Mouse (Mus musculus) cerebellum, postnatal 25 days (tissue): ENCODE data around the gene BC051142.
"Not testable (repeated sequence)": the region's sequence is repeated elsewhere in the genome, so short reads cannot be mapped to it uniquely, and the experiment has no call there.

Source experiments
- DNase-seq, 2 experiments: peaks; one replicate each; pipeline ENCODE4 v3.0.0; 2021; ENCODE audit warnings: mixed read lengths in 2 of 2

Gene BC051142

GRCm38 (mm10) chr17:34399394-34399715 is 735 bp downstream of the BC051142 start:
- DNase-seq, result peak; percentile 24 to 41

- peak; percentile 74 to 83 for DNase-seq
Observed at GRCm38 (mm10) chr17:34411117-34411516, 12.5 kb downstream of the BC051142 start.

- no peak for DNase-seq
Observed at GRCm38 (mm10) chr17:34420014-34420413, 21.4 kb downstream of the BC051142 start.

GRCm38 (mm10) chr17:34427597-34427996 is 29.0 kb downstream of the BC051142 start:
- no peak for DNase-seq

- DNase-seq, result no peak
Observed at GRCm38 (mm10) chr17:34437120-34437519, 38.5 kb downstream of the BC051142 start.

- no peak for DNase-seq
Observed at GRCm38 (mm10) chr17:34437606-34438005, 39.0 kb downstream of the BC051142 start.

- no peak for DNase-seq
Observed at GRCm38 (mm10) chr17:34438588-34438987, 40.0 kb downstream of the BC051142 start.

GRCm38 (mm10) chr17:34439795-34440194 is 41.2 kb downstream of the BC051142 start:
- DNase-seq, result peak in 1 of 2 experiments; percentile 6

- DNase-seq, result no peak
Observed at GRCm38 (mm10) chr17:34441990-34442389, 43.4 kb downstream of the BC051142 start.

GRCm38 (mm10) chr17:34448473-34449041 is 49.9 kb downstream of the BC051142 start:
- DNase-seq, result no peak

- no peak for DNase-seq
Observed at GRCm38 (mm10) chr17:34457668-34458067, 59.0 kb downstream of the BC051142 start.

- no peak for DNase-seq
Observed at GRCm38 (mm10) chr17:34459255-34459654, 60.6 kb downstream of the BC051142 start.

GRCm38 (mm10) chr17:34465906-34466305 is 67.3 kb downstream of the BC051142 start:
- not testable (repeated sequence) for DNase-seq

GRCm38 (mm10) chr17:34470491-34470890 is 71.9 kb downstream of the BC051142 start:
- DNase-seq, result no peak

- DNase-seq, result no peak
Observed at GRCm38 (mm10) chr17:34475060-34475459, 76.4 kb downstream of the BC051142 start.

GRCm38 (mm10) chr17:34476427-34476826 is 77.8 kb downstream of the BC051142 start:
- DNase-seq, result no peak

- not testable (repeated sequence) for DNase-seq
Observed at GRCm38 (mm10) chr17:34477238-34478013, 78.8 kb downstream of the BC051142 start, which contains the start of gene Btnl4. Gene Btnl4 (minus strand): TSS chr17:34477318.

GRCm38 (mm10) chr17:34492796-34493195 is 94.2 kb downstream of the BC051142 start:
- no peak for DNase-seq

GRCm38 (mm10) chr17:34495156-34495555 is 96.5 kb downstream of the BC051142 start:
- DNase-seq, result not testable (repeated sequence)

GRCm38 (mm10) chr17:34496539-34496938 is 97.9 kb downstream of the BC051142 start:
- DNase-seq, result no peak

GRCm38 (mm10) chr17:34497319-34497718 is 98.7 kb downstream of the BC051142 start:
- DNase-seq, result not testable (repeated sequence)

GRCm38 (mm10) chr17:34497726-34498125 is 99.1 kb downstream of the BC051142 start:
- not testable (repeated sequence) for DNase-seq

- no peak for DNase-seq
Observed at GRCm38 (mm10) chr17:34507591-34507990, 109.0 kb downstream of the BC051142 start.
